Mouse (Mus musculus): Measurements from ENCODE around the gene Esp6. TPM values are rescaled to one million over a fixed set of nuclear protein-coding genes. Genes with fewer than 3 reads are reported as not detected.
"Not testable (repeated sequence)": the region's sequence is repeated elsewhere in the genome, so short reads cannot be mapped to it uniquely, and the experiment has no call there.

Esp6 gene
- total RNA-seq (2021): not detected
- long read RNA-seq, experiment 1: 0 reads
- long read RNA-seq, experiment 2: 0 reads

DNA sequence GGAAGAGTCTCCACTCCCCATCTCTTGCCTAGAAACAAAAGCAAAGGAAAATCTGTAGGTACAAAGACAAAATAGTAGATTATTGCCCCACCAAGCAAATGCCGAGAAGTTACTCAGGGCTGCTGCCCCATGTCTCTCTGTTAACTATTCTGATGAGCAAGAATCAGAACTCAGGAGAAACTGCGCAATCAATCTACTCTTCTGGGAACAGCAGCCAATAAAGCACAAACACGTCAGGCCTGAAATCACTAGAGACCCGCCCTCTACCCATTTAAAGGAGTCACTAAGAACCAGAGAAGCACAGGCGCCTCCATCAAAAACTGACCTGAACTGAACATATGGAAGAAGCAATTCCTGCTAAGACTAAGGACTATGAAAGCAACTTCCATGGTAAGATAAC, at the start of gene Esp6:
TSS of gene Esp6 (plus strand) at position 301 of the 400 bp plus-strand sequence.
- DNase-seq (ENCODE audit: low spot score): no peak

DNA sequence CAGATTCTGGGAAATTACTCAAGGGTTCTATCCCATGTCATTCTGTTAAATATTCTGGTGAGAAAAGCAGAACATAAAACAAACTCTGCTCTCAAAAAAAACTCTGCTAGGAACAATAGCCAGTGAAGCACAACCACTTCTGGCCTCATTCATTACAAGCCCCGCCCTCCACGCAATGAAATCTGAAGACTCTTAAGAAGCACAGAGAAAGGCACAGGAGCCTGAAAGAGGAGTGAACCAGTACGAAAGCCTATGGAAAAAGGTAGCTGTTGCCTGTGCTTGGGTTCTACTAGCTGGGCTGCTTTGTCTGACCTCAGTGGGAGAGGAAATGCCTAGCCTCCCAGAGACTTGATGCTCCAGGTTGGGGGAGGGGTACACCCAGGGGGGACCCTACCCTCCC, 41.5 kb upstream of the Esp6 start, which contains the start of gene Esp8:
TSS of gene Esp8 (plus strand) at position 205 of the 400 bp plus-strand sequence.
- DNase-seq (ENCODE audit: low spot score): no peak

DNA sequence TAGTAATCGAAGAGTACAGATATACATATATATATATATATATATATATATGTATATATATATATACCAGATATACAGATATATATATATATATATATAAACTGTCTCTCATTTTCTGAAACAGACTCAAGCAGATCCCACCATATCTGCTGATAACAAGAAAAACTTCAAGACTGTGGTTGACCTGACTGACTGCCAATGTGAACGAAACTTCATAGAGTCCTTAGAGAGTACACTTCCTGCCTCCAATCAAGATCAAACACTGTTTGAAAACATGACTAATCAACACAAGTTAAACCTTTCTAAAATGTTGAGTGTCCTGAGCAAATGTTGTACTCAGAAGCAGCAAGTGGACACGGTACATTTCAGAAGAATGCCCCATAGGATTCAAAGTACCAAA, 31.5 kb upstream of the Esp6 start:
- DNase-seq (ENCODE audit: low spot score): no peak

DNA sequence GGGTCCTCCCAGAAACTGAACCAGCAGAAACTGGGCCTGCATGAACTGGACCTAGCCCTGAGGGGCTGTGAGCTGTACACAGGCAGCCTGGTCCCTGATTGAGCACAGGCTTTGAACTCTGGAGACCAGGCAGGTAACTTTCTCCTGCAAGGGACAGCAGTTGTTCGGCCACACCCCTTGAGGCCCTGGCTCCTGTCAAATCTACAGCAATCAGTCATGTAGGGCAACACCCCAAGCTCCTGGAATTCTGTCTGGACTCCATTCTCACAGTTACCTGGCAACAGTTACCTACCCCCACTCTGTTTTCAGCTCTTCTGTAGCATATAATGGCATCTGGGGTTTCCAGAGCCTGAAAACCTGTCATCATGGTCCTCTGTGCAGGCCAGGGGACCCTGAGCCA, 30.2 kb upstream of the Esp6 start:
- DNase-seq (ENCODE audit: low spot score): no peak

DNA sequence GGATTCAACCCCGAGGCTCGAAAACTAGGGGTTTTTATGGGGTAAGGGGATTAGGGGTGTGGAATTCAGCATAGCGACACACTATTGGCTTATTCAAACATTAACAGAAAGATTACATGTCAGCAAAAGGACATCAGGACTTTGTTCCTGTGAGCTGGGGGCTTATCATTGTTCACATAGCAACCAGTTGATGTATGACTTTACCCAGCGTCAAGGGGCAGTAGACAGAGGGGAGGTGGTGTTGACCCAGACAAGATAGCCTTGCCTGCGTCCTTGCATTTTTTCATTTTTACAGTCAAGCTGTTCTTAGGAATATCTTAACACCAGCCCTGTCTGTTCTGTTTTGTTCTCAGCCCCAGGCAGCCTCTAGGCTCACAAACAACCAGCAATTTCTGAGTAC, 14.3 kb upstream of the Esp6 start:
- not testable (repeated sequence) for DNase-seq (ENCODE audit: low spot score)

DNA sequence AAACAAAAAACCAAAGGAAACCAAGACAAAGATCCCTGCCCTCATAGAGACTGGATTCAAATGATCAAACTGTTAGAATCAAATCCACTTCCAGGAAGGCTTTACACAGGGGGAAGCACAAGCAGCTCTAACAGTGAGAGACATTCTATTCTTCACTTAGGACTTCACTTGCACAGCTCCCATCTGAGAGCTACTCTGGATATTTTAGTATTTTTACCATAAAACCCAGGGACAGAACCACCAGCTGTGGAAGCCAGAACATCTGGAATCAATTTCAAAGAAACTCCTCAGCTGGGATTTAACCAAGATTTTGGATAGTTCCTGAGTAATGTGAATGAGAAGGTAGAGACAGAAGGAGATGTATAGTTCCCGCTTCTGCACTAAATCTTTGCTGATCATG, 7.8 kb upstream of the Esp6 start:
- no peak for DNase-seq (ENCODE audit: low spot score)

DNA sequence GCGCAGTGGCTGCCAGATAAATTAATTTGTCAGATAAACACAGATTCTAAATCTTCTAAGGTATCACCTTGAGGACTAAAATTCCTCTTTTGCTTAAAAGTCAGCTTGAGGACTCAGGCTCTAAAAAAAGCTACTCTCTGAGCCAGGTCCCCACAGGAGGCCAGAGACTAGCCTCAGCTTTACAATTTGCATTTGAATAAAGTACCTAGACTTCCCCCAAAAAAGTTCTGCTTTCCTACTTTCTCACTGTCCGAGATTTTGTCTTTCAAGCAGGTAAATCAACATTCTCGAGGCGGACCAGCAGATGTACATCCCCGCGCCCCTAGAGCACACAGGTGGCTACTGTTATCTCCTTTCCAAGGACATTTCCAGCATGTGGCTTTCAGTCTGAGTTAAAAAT, 22.6 kb downstream of the Esp6 start:
- not testable (repeated sequence) for DNase-seq (ENCODE audit: low spot score)

DNA sequence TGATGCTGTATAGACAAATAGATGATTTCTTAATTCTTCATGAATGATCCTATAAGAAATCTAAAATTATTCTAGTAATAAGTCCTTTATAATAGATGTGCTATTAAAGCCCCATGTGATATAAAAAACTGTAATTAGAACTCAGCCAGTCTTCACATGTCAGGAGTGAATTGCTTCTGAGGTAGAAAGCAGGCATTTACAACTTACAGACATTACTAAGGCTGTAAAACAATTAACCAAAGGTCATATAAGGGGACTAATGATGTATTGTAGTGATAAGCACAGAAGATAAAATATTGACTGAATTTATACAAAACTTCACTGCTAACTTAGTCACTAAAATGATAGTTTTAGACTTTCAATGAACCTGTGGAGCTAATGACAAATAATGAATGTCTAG, 30.0 kb downstream of the Esp6 start:
- DNase-seq (ENCODE audit: low spot score): no peak

DNA sequence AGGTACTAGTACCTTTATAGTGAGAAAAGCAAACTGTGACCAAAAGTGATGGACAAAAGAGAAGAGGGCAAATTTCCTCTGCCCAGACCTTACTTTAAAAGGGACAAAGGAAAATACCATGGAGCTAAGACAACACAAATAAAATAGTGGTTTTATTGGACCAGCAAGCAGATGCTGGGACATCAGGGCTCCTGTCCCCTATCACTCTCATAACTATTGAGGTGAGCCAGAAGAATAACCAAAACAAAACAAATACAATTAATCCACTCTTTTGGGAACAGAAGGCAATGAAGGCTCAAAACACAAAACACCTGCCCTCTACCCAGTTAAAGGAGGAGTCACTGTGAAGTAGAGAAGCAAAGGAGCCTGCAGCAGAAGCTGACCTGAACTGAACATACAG, 37.0 kb downstream of the Esp6 start, which contains the start of gene Esp4:
TSS of gene Esp4 (plus strand) at position 301 of the 400 bp plus-strand sequence.
- DNase-seq (ENCODE audit: low spot score): no peak

Other genes with a start within 250 kb of the Esp6 start
- gene Crisp1, start 242.3 kb upstream of the Esp6 start, total RNA-seq (2021): not detected
- gene Esp8, start 41.5 kb upstream of the Esp6 start, total RNA-seq (2021): not detected
- gene Esp4, start 37.1 kb downstream of the Esp6 start, total RNA-seq (2021): not detected
- not detected for gene Esp3, start 70.6 kb downstream of the Esp6 start, total RNA-seq (2021)
- gene Esp1, start 165.6 kb downstream of the Esp6 start, total RNA-seq (2021): not detected
- not detected for gene Crisp2, start 245.5 kb downstream of the Esp6 start, total RNA-seq (2021)
- not detected for gene Rhag, start 249.6 kb downstream of the Esp6 start, total RNA-seq (2021)